Comparison of ENCODE assay signal across 29 mouse cellular contexts in the genomic region with DNA sequence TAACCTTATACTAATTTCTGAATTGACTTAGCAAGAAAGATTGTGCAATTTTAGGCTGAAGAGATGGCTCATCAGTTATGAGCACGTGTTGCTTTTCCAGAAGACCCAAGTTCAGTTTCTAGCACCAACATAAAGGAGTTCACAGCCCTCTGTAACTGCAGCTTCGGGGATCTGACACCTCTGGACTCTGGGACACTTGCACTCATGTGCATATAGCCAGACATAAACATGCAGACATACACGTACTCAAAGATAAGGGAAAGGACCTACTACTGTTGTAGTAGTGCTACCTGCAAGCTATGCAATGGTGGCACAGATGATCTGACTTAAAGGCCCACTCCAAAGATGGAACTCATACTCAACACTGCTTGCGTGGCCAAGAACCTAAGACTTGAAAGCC.
"Had no signal": no experiment of that assay in that cellular context is flagged by ENCODE, and none has a peak within 500 bp of the region (broad histone marks: within the 10 kb centered on the region; RNA-seq: fewer than 3 reads in every experiment).

No protein-coding gene starts in this region.

- H3K9me3 ChIP-seq: limb, embryonic 10.5 days; limb, embryonic 12.5 days; limb, embryonic 13.5 days; limb, embryonic 15.5 days; liver, embryonic 12.5 days; liver, embryonic 13.5 days; liver, embryonic 15.5 days; lung, embryonic 15.5 days; midbrain, embryonic 10.5 days; midbrain, embryonic 12.5 days; midbrain, embryonic 13.5 days; midbrain, embryonic 15.5 days; neural tube, embryonic 12.5 days had no signal

- H3K9ac ChIP-seq: limb, embryonic 12.5 days; limb, embryonic 13.5 days; limb, embryonic 15.5 days; liver, embryonic 12.5 days; liver, embryonic 13.5 days; liver, embryonic 14.5 days; liver, embryonic 15.5 days; liver, postnatal 0 days; lung, embryonic 14.5 days; lung, embryonic 15.5 days; midbrain, embryonic 12.5 days; midbrain, embryonic 13.5 days; midbrain, embryonic 15.5 days; neural tube, embryonic 12.5 days had no signal

- ATAC-seq: liver, embryonic 12.5 days; liver, postnatal 0 days; lung, postnatal 0 days; midbrain, embryonic 13.5 days; midbrain, embryonic 15.5 days; midbrain, embryonic 16.5 days had no signal

- DNase-seq: left cerebral cortex, postnatal 4 days; liver, embryonic 13.5 days; liver, postnatal 0 days; lung, adult 18-20 months; lung, adult 2 months; lung, embryonic 14.5 days; lung, postnatal 10 days; lung, postnatal 14 days; lung, postnatal 36 days; lung, postnatal 4 days; midbrain, embryonic 14.5 days had no signal

- H3K27me3 ChIP-seq: limb, embryonic 12.5 days; limb, embryonic 13.5 days; limb, embryonic 15.5 days; liver, embryonic 12.5 days; liver, embryonic 13.5 days; liver, embryonic 15.5 days; lung, embryonic 15.5 days; midbrain, embryonic 12.5 days; midbrain, embryonic 13.5 days; midbrain, embryonic 15.5 days; neural tube, embryonic 12.5 days had no signal

- H3K4me3 ChIP-seq: left cerebral cortex, adult 2 months; limb, embryonic 10.5 days; limb, embryonic 12.5 days; limb, embryonic 13.5 days; limb, embryonic 15.5 days; liver, embryonic 12.5 days; liver, embryonic 13.5 days; liver, embryonic 15.5 days; lung, embryonic 15.5 days; midbrain, embryonic 10.5 days; midbrain, embryonic 12.5 days; midbrain, embryonic 13.5 days; midbrain, embryonic 15.5 days; myocyte; neural tube, embryonic 12.5 days had no signal

- H3K4me1 ChIP-seq: limb, embryonic 10.5 days; limb, embryonic 13.5 days; limb, embryonic 15.5 days; liver, embryonic 12.5 days; liver, embryonic 13.5 days; liver, embryonic 15.5 days; lung, embryonic 15.5 days; midbrain, embryonic 10.5 days; midbrain, embryonic 12.5 days; midbrain, embryonic 13.5 days; midbrain, embryonic 15.5 days; neural tube, embryonic 12.5 days had no signal

- H3K36me3 ChIP-seq: limb, embryonic 12.5 days; limb, embryonic 13.5 days; limb, embryonic 15.5 days; liver, embryonic 12.5 days; liver, embryonic 13.5 days; liver, embryonic 15.5 days; lung, embryonic 15.5 days; midbrain, embryonic 10.5 days; midbrain, embryonic 12.5 days; midbrain, embryonic 13.5 days; midbrain, embryonic 15.5 days; neural tube, embryonic 12.5 days had no signal

- H3K27ac ChIP-seq: left cerebral cortex, adult 2 months; limb, embryonic 10.5 days; limb, embryonic 12.5 days; limb, embryonic 13.5 days; limb, embryonic 15.5 days; liver, embryonic 12.5 days; liver, embryonic 13.5 days; liver, embryonic 14.5 days; liver, embryonic 15.5 days; lung, embryonic 15.5 days; macrophage; midbrain, embryonic 10.5 days; midbrain, embryonic 12.5 days; midbrain, embryonic 13.5 days; midbrain, embryonic 15.5 days; neural tube, embryonic 12.5 days had no signal
